Comparison of ENCODE assay signal across 21 mouse cellular contexts in the genomic region with DNA sequence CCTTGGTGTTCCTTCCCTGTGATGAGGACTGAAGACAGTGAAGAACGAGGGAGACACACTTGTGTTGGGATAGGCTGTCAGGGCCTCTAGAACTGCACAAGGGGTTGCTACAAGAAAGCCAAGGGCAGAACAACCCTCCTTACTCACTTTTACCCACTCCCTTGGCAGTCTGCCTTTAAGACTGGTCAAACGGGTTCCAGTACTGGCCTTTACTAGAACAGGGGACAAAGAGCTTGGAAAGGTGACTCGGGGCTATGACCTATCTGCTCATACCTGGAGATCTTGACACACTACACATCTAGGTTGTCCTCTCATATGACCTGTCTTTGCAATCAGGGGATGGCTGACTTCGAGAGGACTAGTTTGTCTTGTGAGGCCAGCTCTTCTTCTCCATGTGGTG. TPM values are rescaled to one million over a fixed set of nuclear protein-coding genes. Genes with fewer than 3 reads are reported as not detected.
DNase-seq lines count a peak whose midpoint lies in the region; ATAC-seq and TF ChIP-seq lines count a peak whose summit lies in the region.
"Had no signal": no experiment of that assay in that cellular context is flagged by ENCODE, and none has a peak within 500 bp of the region (broad histone marks: within the 10 kb centered on the region; RNA-seq: fewer than 3 reads in every experiment).

No protein-coding gene starts in this region.

- no peak overlapping the region for H3K4me2 ChIP-seq in embryonic facial prominence, embryonic 15.5 days (replicated peaks)
- H3K4me2 ChIP-seq in intestine, postnatal 0 days (replicated peaks; ENCODE audit: low read depth), result no peak overlapping the region
- H3K4me2 ChIP-seq in stomach, embryonic 15.5 days, result no peak overlapping the region
- H3K4me2 ChIP-seq in forebrain, embryonic 11.5 days (ENCODE audit: low read depth, low read length, severe bottlenecking), result no peak overlapping the region
- H3K4me2 ChIP-seq: heart, embryonic 11.5 days; limb, embryonic 12.5 days; midbrain, embryonic 15.5 days had no signal

- H3K4me1 ChIP-seq in embryonic facial prominence, embryonic 15.5 days, result peaks cover 24% of the 10 kb centered on the region
- H3K4me1 ChIP-seq in embryonic facial prominence, embryonic 10.5 days, result peaks cover 29% of the 10 kb centered on the region
- peaks cover 18% of the 10 kb centered on the region for H3K4me1 ChIP-seq in intestine, postnatal 0 days (replicated peaks; ENCODE audit: control insufficient read depth, insufficient read depth, low read length)
- H3K4me1 ChIP-seq in stomach, embryonic 15.5 days, result peaks cover 21% of the 10 kb centered on the region
- peaks cover 25% of the 10 kb centered on the region for H3K4me1 ChIP-seq in forebrain, embryonic 10.5 days
- H3K4me1 ChIP-seq in forebrain, embryonic 11.5 days (replicated peaks; ENCODE audit: control insufficient read depth, insufficient read depth, low read length), result no peaks in the 10 kb centered on the region; the same call in 1 of the 2 replicates

- no peak for ATAC-seq in embryonic facial prominence, embryonic 15.5 days (ENCODE audit: insufficient number of reproducible peaks, low FRiP score, low TSS enrichment, low read depth)
- no peak for ATAC-seq in intestine, postnatal 0 days
- ATAC-seq in stomach, embryonic 15.5 days (ENCODE audit: insufficient read depth, low FRiP score, low read depth), result no peak
- no peak for ATAC-seq in forebrain, embryonic 11.5 days (replicated peaks; ENCODE audit: low FRiP score)
- ATAC-seq: hindbrain, embryonic 16.5 days; midbrain, embryonic 15.5 days had no signal

- no peak for TF ChIP-seq CTCF in intestine, postnatal 0 days (IDR thresholded peaks at IDR 0.05; ENCODE audit: low read depth)

- DNase-seq in embryonic facial prominence, embryonic 10.5 days (ENCODE audit: low spot score), result no peak
- DNase-seq in kidney, postnatal 36 days, result peak; percentile 71 to 78
- DNase-seq in forebrain, embryonic 10.5 days (ENCODE audit: extremely low spot score, low spot score), result no peak
- DNase-seq in forebrain, embryonic 11.5 days (ENCODE audit: low spot score), result no peak
- no peak for DNase-seq in gastrocnemius, postnatal 10 days
- DNase-seq: adrenal gland, postnatal 36 days; cerebellum, postnatal 10 days; gastrocnemius, postnatal 36 days; thymus, postnatal 25 days had no signal

- H3K9ac ChIP-seq in embryonic facial prominence, embryonic 15.5 days, result no peak overlapping the region
- H3K9ac ChIP-seq in intestine, postnatal 0 days (ENCODE audit: low read depth, low read length), result no peak overlapping the region
- no peak overlapping the region for H3K9ac ChIP-seq in stomach, embryonic 15.5 days
- no peak overlapping the region for H3K9ac ChIP-seq in forebrain, embryonic 11.5 days (ENCODE audit: low read length)
- H3K9ac ChIP-seq: limb, embryonic 12.5 days; liver, embryonic 14.5 days; midbrain, embryonic 15.5 days had no signal

- H3K36me3 ChIP-seq in embryonic facial prominence, embryonic 15.5 days, result no peaks in the 10 kb centered on the region
- H3K36me3 ChIP-seq in embryonic facial prominence, embryonic 10.5 days (replicated peaks), result no peaks in the 10 kb centered on the region
- no peaks in the 10 kb centered on the region for H3K36me3 ChIP-seq in intestine, postnatal 0 days (ENCODE audit: control insufficient read depth, insufficient read depth)
- H3K36me3 ChIP-seq in stomach, embryonic 15.5 days, result no peaks in the 10 kb centered on the region
- no peaks in the 10 kb centered on the region for H3K36me3 ChIP-seq in forebrain, embryonic 10.5 days (replicated peaks)
- H3K36me3 ChIP-seq in forebrain, embryonic 11.5 days (ENCODE audit: control insufficient read depth, insufficient read depth, low read length), result no peaks in the 10 kb centered on the region
- H3K36me3 ChIP-seq: limb, embryonic 12.5 days; midbrain, embryonic 15.5 days had no signal

- peaks cover 18% of the 10 kb centered on the region for H3K27me3 ChIP-seq in embryonic facial prominence, embryonic 15.5 days
- peaks cover 36% of the 10 kb centered on the region for H3K27me3 ChIP-seq in embryonic facial prominence, embryonic 10.5 days (replicated peaks; ENCODE audit: low read depth, poor library complexity, severe bottlenecking)
- 0 out of 2 replicates have a peak, but pooled peaks cover 3% of the 10 kb centered on the region for H3K27me3 ChIP-seq in intestine, postnatal 0 days (replicated peaks; ENCODE audit: control insufficient read depth, insufficient read depth, low read length)
- H3K27me3 ChIP-seq in stomach, embryonic 15.5 days (replicated peaks), result 0 out of 2 replicates have a peak, but pooled peaks cover 11% of the 10 kb centered on the region
- H3K27me3 ChIP-seq in forebrain, embryonic 10.5 days (ENCODE audit: poor library complexity, severe bottlenecking), result peaks cover 38% of the 10 kb centered on the region
- peaks cover 6% of the 10 kb centered on the region; the same call in 1 of the 2 replicates for H3K27me3 ChIP-seq in forebrain, embryonic 11.5 days (ENCODE audit: control insufficient read depth, insufficient read depth, low read length)

- peak overlapping the region; percentile 55; the same call in 1 of the 2 replicates for H3K27ac ChIP-seq in embryonic facial prominence, embryonic 15.5 days (replicated peaks)
- H3K27ac ChIP-seq in embryonic facial prominence, embryonic 10.5 days (replicated peaks), result no peak overlapping the region
- H3K27ac ChIP-seq in intestine, postnatal 0 days (ENCODE audit: low read depth, low read length), result peak overlapping the region; percentile 28; the same call in 1 of the 2 replicates
- H3K27ac ChIP-seq in stomach, embryonic 15.5 days, result peak overlapping the region; percentile 51
- no peak overlapping the region for H3K27ac ChIP-seq in forebrain, embryonic 10.5 days
- H3K27ac ChIP-seq in forebrain, embryonic 11.5 days (ENCODE audit: low read depth, low read length), result no peak overlapping the region
- H3K27ac ChIP-seq: limb, embryonic 12.5 days; liver, embryonic 14.5 days; midbrain, embryonic 15.5 days had no signal

- no peaks in the 10 kb centered on the region for H3K9me3 ChIP-seq in embryonic facial prominence, embryonic 15.5 days (replicated peaks)
- no peaks in the 10 kb centered on the region for H3K9me3 ChIP-seq in embryonic facial prominence, embryonic 10.5 days
- H3K9me3 ChIP-seq in intestine, postnatal 0 days (ENCODE audit: control insufficient read depth), result no peaks in the 10 kb centered on the region
- no peaks in the 10 kb centered on the region for H3K9me3 ChIP-seq in stomach, embryonic 15.5 days
- no peaks in the 10 kb centered on the region for H3K9me3 ChIP-seq in forebrain, embryonic 10.5 days
- H3K9me3 ChIP-seq in forebrain, embryonic 11.5 days (ENCODE audit: control insufficient read depth, low read length), result no peaks in the 10 kb centered on the region
- H3K9me3 ChIP-seq: limb, embryonic 12.5 days; midbrain, embryonic 15.5 days had no signal

- no peak overlapping the region for H3K4me3 ChIP-seq in embryonic facial prominence, embryonic 15.5 days (replicated peaks)
- no peak overlapping the region for H3K4me3 ChIP-seq in embryonic facial prominence, embryonic 10.5 days
- H3K4me3 ChIP-seq in intestine, postnatal 0 days (ENCODE audit: low read depth, low read length), result no peak overlapping the region
- no peak overlapping the region for H3K4me3 ChIP-seq in stomach, embryonic 15.5 days (replicated peaks)
- no peak overlapping the region for H3K4me3 ChIP-seq in forebrain, embryonic 10.5 days
- H3K4me3 ChIP-seq in forebrain, embryonic 11.5 days (ENCODE audit: low read depth, low read length), result no peak overlapping the region
- H3K4me3 ChIP-seq: limb, embryonic 12.5 days; midbrain, embryonic 15.5 days had no signal

- 60% methylated on average over 4 of the region's 4 CpGs for WGBS in embryonic facial prominence, embryonic 15.5 days
- WGBS in embryonic facial prominence, embryonic 10.5 days, result 67% methylated on average over 4 of the region's 4 CpGs
- 33% methylated on average over 4 of the region's 4 CpGs for WGBS in intestine, postnatal 0 days
- 56% methylated on average over 4 of the region's 4 CpGs for WGBS in stomach, embryonic 15.5 days
- 76% methylated on average over 4 of the region's 4 CpGs for WGBS in forebrain, embryonic 10.5 days
- 69% methylated on average over 4 of the region's 4 CpGs for WGBS in forebrain, embryonic 11.5 days

RNA-seq across cellular contexts. Expression of a gene that starts 0.9 kb away (rescaled TPM):
- 0.20 and 0.24 TPM in 2 replicates for polyA plus RNA-seq in embryonic facial prominence, embryonic 15.5 days (2015; fragmentation: Nextera tagmentation; extraction: Ambion mirVana)
- not detected in 2 replicates for polyA plus RNA-seq in embryonic facial prominence, embryonic 10.5 days (2016; fragmentation: Nextera tagmentation; extraction: Ambion mirVana)
- 0.09 and 0.25 TPM in 2 replicates for polyA plus RNA-seq in intestine, postnatal 0 days (2015; fragmentation: Nextera tagmentation; extraction: Ambion mirVana)
- polyA plus RNA-seq in stomach, embryonic 15.5 days (2015; fragmentation: Nextera tagmentation; extraction: Ambion mirVana), result 0.10 and 0.13 TPM in 2 replicates
- polyA plus RNA-seq in forebrain, embryonic 10.5 days (2016; fragmentation: Nextera tagmentation; extraction: Ambion mirVana), result not detected in 2 replicates
- polyA plus RNA-seq in forebrain, embryonic 11.5 days (2014; fragmentation: Nextera tagmentation; extraction: Ambion mirVana), result not detected in 2 replicates
- not detected for total RNA-seq in gastrocnemius, postnatal 10 days (2021)
- total RNA-seq: adrenal gland, postnatal 36 days; gastrocnemius, postnatal 36 days; heart, postnatal 25 days; layer of hippocampus, adult 18-20 months; left cerebral cortex, adult 8-10 months had no signal
- polyA plus RNA-seq: heart, embryonic 11.5 days; hindbrain, embryonic 16.5 days; limb, embryonic 12.5 days; liver, embryonic 14.5 days; midbrain, embryonic 15.5 days; neural tube, embryonic 11.5 days had no signal

RNA-seq across cellular contexts. Expression of a gene that starts 3.4 kb away (rescaled TPM):
- not detected in 2 replicates for polyA plus RNA-seq in embryonic facial prominence, embryonic 15.5 days (2015; fragmentation: Nextera tagmentation; extraction: Ambion mirVana)
- not detected in 2 replicates for polyA plus RNA-seq in embryonic facial prominence, embryonic 10.5 days (2016; fragmentation: Nextera tagmentation; extraction: Ambion mirVana)
- 34.0 and 37.6 TPM in 2 replicates for polyA plus RNA-seq in intestine, postnatal 0 days (2015; fragmentation: Nextera tagmentation; extraction: Ambion mirVana)
- polyA plus RNA-seq in stomach, embryonic 15.5 days (2015; fragmentation: Nextera tagmentation; extraction: Ambion mirVana), result 0.65 and 0.86 TPM in 2 replicates
- polyA plus RNA-seq in forebrain, embryonic 10.5 days (2016; fragmentation: Nextera tagmentation; extraction: Ambion mirVana), result not detected in 2 replicates
- polyA plus RNA-seq in forebrain, embryonic 11.5 days (2014; fragmentation: Nextera tagmentation; extraction: Ambion mirVana), result not detected in 2 replicates
- not detected for total RNA-seq in gastrocnemius, postnatal 10 days (2021)
- total RNA-seq: adrenal gland, postnatal 36 days; gastrocnemius, postnatal 36 days; heart, postnatal 25 days; layer of hippocampus, adult 18-20 months; left cerebral cortex, adult 8-10 months had no signal
- polyA plus RNA-seq: heart, embryonic 11.5 days; hindbrain, embryonic 16.5 days; limb, embryonic 12.5 days; midbrain, embryonic 15.5 days; neural tube, embryonic 11.5 days had no signal

RNA-seq across cellular contexts. Expression of a gene that starts 4.5 kb away (rescaled TPM):
- 18.4 and 22.9 TPM in 2 replicates for polyA plus RNA-seq in embryonic facial prominence, embryonic 15.5 days (2015; fragmentation: Nextera tagmentation; extraction: Ambion mirVana)
- 15.1 and 16.4 TPM in 2 replicates for polyA plus RNA-seq in embryonic facial prominence, embryonic 10.5 days (2016; fragmentation: Nextera tagmentation; extraction: Ambion mirVana)
- 51.9 and 59.4 TPM in 2 replicates for polyA plus RNA-seq in intestine, postnatal 0 days (2015; fragmentation: Nextera tagmentation; extraction: Ambion mirVana)
- 13.7 and 13.8 TPM in 2 replicates for polyA plus RNA-seq in stomach, embryonic 15.5 days (2015; fragmentation: Nextera tagmentation; extraction: Ambion mirVana)
- 23.3 and 26.5 TPM in 2 replicates for polyA plus RNA-seq in forebrain, embryonic 10.5 days (2016; fragmentation: Nextera tagmentation; extraction: Ambion mirVana)
- polyA plus RNA-seq in forebrain, embryonic 11.5 days (2014; fragmentation: Nextera tagmentation; extraction: Ambion mirVana), result 33.0 and 37.6 TPM in 2 replicates
- 1 to 10 TPM; 1.9 to 2.2 TPM for total RNA-seq in gastrocnemius, postnatal 10 days (2021)

RNA-seq across cellular contexts. Expression of a gene that starts 4.7 kb away (rescaled TPM):
- polyA plus RNA-seq in embryonic facial prominence, embryonic 15.5 days (2015; fragmentation: Nextera tagmentation; extraction: Ambion mirVana), result 53.3 and 54.0 TPM in 2 replicates
- 0.59 TPM in 1 of 2 replicates, not detected in the other for polyA plus RNA-seq in embryonic facial prominence, embryonic 10.5 days (2016; fragmentation: Nextera tagmentation; extraction: Ambion mirVana)
- polyA plus RNA-seq in intestine, postnatal 0 days (2015; fragmentation: Nextera tagmentation; extraction: Ambion mirVana), result 16.5 and 20.7 TPM in 2 replicates
- 7.9 and 22.2 TPM in 2 replicates for polyA plus RNA-seq in stomach, embryonic 15.5 days (2015; fragmentation: Nextera tagmentation; extraction: Ambion mirVana)
- polyA plus RNA-seq in forebrain, embryonic 10.5 days (2016; fragmentation: Nextera tagmentation; extraction: Ambion mirVana), result 0.18 and 0.22 TPM in 2 replicates
- not detected in 2 replicates for polyA plus RNA-seq in forebrain, embryonic 11.5 days (2014; fragmentation: Nextera tagmentation; extraction: Ambion mirVana)
- total RNA-seq in gastrocnemius, postnatal 10 days (2021), result not detected
- total RNA-seq: adrenal gland, postnatal 36 days; gastrocnemius, postnatal 36 days; heart, postnatal 25 days; layer of hippocampus, adult 18-20 months; left cerebral cortex, adult 8-10 months had no signal
- polyA plus RNA-seq: heart, embryonic 11.5 days; limb, embryonic 12.5 days; liver, embryonic 14.5 days; neural tube, embryonic 11.5 days had no signal

RNA-seq across cellular contexts. Expression of a gene that starts 9.1 kb away (rescaled TPM):
- polyA plus RNA-seq in embryonic facial prominence, embryonic 15.5 days (2015; fragmentation: Nextera tagmentation; extraction: Ambion mirVana), result 8.2 and 9.4 TPM in 2 replicates
- polyA plus RNA-seq in embryonic facial prominence, embryonic 10.5 days (2016; fragmentation: Nextera tagmentation; extraction: Ambion mirVana), result 6.3 and 7.9 TPM in 2 replicates
- polyA plus RNA-seq in intestine, postnatal 0 days (2015; fragmentation: Nextera tagmentation; extraction: Ambion mirVana), result 10.4 and 12.3 TPM in 2 replicates
- polyA plus RNA-seq in stomach, embryonic 15.5 days (2015; fragmentation: Nextera tagmentation; extraction: Ambion mirVana), result 5.7 and 7.2 TPM in 2 replicates
- 6.9 and 7.0 TPM in 2 replicates for polyA plus RNA-seq in forebrain, embryonic 10.5 days (2016; fragmentation: Nextera tagmentation; extraction: Ambion mirVana)
- 5.1 and 5.8 TPM in 2 replicates for polyA plus RNA-seq in forebrain, embryonic 11.5 days (2014; fragmentation: Nextera tagmentation; extraction: Ambion mirVana)
- 1 to 10 TPM; 1.3 to 1.4 TPM for total RNA-seq in gastrocnemius, postnatal 10 days (2021)

Comparison
In these comparisons a context has a peak if more than half of its experiments do, and no peak if none do; other contexts are left out.
1. H3K27ac ChIP-seq: peak in embryonic facial prominence, embryonic 15.5 days (single experiment), intestine, postnatal 0 days (single experiment) and stomach, embryonic 15.5 days (single experiment); none in embryonic facial prominence, embryonic 10.5 days (single experiment), forebrain, embryonic 10.5 days (single experiment) and forebrain, embryonic 11.5 days (single experiment).
2. DNase-seq: peak in kidney, postnatal 36 days (2 of 2); none in embryonic facial prominence, embryonic 10.5 days (single experiment), forebrain, embryonic 10.5 days (single experiment), forebrain, embryonic 11.5 days (single experiment) and gastrocnemius, postnatal 10 days (single experiment).
3. RNA of a gene that starts 3.4 kb away (polyA plus RNA-seq): 34.0 to 37.6 TPM in intestine, postnatal 0 days; 0.65 to 0.86 TPM in stomach, embryonic 15.5 days, not detected in embryonic facial prominence, embryonic 15.5 days, not detected in embryonic facial prominence, embryonic 10.5 days, not detected in forebrain, embryonic 10.5 days and not detected in forebrain, embryonic 11.5 days; every median in the first group is over 10 times any median in the second.